Mouse (Mus musculus) brown adipose tissue, adult 24 weeks (tissue): Measurements from ENCODE around the gene Krtap31-2. TPM values are rescaled to one million over a fixed set of nuclear protein-coding genes. Genes with fewer than 3 reads are reported as not detected.

Experiments
- H3K27ac ChIP-seq: fragments of 200-500 bp; replicated peaks from 2 replicates; pipeline ENCODE4 v1.5.1; 2012; ENCODE audit warnings: low read depth, mild to moderate bottlenecking, low read length
- H3K4me1 ChIP-seq: fragments of 200-500 bp; 2 replicates; pipeline ENCODE4 v1.6.1; 2012; ENCODE audit warnings: low read length, mixed read lengths; ENCODE audit not compliant: control insufficient read depth, insufficient read depth, insufficient read length
- H3K4me3 ChIP-seq: fragments of 200-500 bp; 2 replicates; pipeline ENCODE4 v1.5.1; 2012; ENCODE audit warnings: low read depth, mild to moderate bottlenecking, low read length, moderate library complexity; ENCODE audit not compliant: insufficient read depth
- polyA plus RNA-seq: library from polyadenylated mRNA; stranded (reverse); fragments of >200 nt; gene quantifications from 2 replicates; pipeline ENCODE4 v1.2.4, GENCODE M21; 2012; ENCODE audit not compliant: missing spikeins, insufficient read depth, insufficient read length

Krtap31-2 gene
- not detected in 2 replicates for polyA plus RNA-seq

DNA sequence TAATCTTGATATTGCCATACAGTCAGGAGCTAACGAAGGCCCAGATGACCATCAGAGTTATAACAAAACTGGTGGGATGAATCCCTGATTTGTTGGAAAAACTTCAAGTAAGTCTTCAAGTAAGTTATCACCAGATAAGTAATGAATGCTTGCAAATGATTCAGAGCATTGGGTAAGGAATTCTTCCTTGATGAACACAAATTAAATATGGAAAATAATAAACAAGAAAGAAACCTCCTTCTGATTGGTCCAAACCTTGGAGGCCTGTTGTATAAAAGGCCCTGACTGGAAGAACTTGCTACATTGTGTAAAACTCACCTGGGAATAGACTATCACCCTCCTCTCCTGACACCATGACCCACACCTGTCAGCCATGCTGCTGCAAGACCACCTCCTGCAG lies at the start of gene Krtap31-2:
Krtap31-2 (plus strand) TSS at position 301 of the 400 bp plus-strand sequence.
- no peak within 1 kb of the TSS for H3K4me3 ChIP-seq
- no peak within 1 kb of the TSS for H3K27ac ChIP-seq
- no peaks in the 10 kb centered on the region for H3K4me1 ChIP-seq

- Histone ChIP-seq H3K4me1 (no peaks in the 10 kb centered on the region), H3K4me3 (no peak within 1 kb of the TSS), H3K27ac (no peak within 1 kb of the TSS)
These were observed 28.5 kb upstream of the Krtap31-2 start, which contains the start of gene Krtap31-1 for GRCm38 (mm10) chr11:99907620-99908019. TSS of gene Krtap31-1 (plus strand) at chr11:99907920.

- Histone ChIP-seq H3K4me3 (no peak within 1 kb of the TSS), H3K27ac (no peak within 1 kb of the TSS), H3K4me1 (no peaks in the 10 kb centered on the region)
These were observed 21.6 kb upstream of the Krtap31-2 start, which contains the start of gene Gm11565 for GRCm38 (mm10) chr11:99914451-99914850. TSS of gene Gm11565 (plus strand) at chr11:99914751.

DNA sequence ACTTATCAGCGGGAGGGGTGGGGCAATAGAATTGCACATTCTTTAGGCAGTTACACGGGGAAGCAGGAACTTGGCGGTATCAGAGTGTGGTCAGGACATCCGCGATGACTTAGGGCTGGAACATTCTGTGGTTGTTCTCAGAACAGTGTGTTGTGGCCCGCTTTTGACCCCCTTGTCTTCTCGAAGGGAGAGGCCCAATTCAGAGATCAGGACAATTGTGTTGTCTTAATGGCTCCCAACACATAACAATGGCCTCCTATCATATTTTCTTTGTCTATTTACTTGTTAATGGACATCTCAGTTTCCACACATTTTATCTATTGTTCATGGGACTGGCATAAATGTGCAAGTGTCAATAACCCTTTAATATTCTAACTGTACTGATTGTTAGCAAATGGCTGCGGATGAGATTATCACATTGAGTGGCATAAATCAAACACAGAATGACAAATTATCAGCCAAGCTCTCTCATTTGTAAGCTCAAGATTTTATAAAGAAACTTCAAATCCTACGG lies 1.7 kb downstream of the Krtap31-2 start:
- Histone ChIP-seq H3K27ac (no peak overlapping the region), H3K4me3 (no peak overlapping the region), H3K4me1 (no peaks in the 10 kb centered on the region)

DNA sequence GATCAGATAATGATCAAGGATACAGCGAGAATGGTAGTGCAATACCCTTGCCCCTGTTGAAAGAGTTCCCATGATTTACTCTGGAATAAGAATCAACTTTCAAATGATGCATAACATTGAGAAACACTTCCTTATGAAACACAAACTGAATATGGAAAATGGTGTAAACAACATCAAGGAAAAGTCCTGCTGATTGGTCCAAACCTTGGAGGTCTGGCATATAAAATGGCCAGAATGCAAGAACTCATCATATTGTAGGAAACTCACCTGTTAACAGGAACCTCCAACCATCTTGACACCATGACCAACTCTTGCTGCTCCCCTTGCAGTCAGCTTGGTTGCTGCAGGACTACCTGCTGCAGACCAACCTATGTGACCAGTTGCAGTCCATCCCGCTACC lies 12.1 kb downstream of the Krtap31-2 start, which contains the start of gene Krtap9-5:
Krtap9-5 (plus strand) TSS at position 301 of the 400 bp plus-strand sequence.
- Histone ChIP-seq H3K27ac (no peak within 1 kb of the TSS), H3K4me1 (no peaks in the 10 kb centered on the region), H3K4me3 (no peak within 1 kb of the TSS)

DNA sequence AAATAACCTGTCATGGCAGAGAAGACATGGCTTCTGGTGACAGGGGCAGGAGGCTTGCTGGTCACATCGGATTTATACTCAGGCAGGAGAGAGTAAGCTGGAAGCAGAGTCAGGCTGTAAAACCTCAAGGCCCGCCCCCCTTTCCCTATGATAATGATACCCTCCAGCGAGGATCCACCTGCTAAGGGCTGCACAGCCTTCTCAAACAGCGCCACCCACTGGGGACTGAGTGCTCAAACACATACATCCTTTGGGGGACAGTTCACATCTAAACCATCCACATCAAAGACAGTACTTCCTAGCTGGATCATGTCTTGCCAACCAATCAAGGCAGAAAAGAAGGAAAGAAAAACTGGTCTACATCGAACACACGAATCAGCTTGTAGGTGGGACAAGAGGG lies 28.1 kb downstream of the Krtap31-2 start:
- Histone ChIP-seq H3K4me1 (no peaks in the 10 kb centered on the region), H3K27ac (no peak overlapping the region), H3K4me3 (no peak overlapping the region)

GRCm38 (mm10) chr11:99965961-99966360 lies 29.9 kb downstream of the Krtap31-2 start:
- Histone ChIP-seq H3K4me3 (no peak overlapping the region), H3K27ac (no peak overlapping the region), H3K4me1 (no peaks in the 10 kb centered on the region)

GRCm38 (mm10) chr11:99978953-99979352 lies 42.9 kb downstream of the Krtap31-2 start, which contains the start of gene Krtap29-1:
TSS of gene Krtap29-1 (minus strand) at chr11:99979053.
- Histone ChIP-seq H3K27ac (no peak within 1 kb of the TSS), H3K4me3 (no peak within 1 kb of the TSS), H3K4me1 (no peaks in the 10 kb centered on the region)

DNA sequence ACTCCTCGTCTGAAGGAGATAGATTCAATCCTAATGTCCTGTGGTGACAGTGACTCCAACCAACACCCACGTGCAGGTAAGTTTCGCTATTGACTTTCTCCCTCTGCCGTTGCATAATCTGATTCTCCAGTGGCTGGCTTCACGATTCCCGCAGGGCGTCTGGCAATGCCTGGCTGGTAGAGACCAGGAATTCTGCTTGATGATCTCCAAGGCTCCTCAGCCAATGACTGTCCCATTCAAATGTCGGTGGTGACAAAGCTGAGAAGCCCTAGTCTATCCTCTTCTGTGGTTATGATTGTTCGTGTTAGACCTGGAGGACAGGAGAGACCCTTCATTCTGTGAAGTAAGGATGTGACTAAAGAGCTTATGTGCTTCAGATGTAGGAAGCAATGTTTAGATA lies 46.6 kb downstream of the Krtap31-2 start:
- Histone ChIP-seq H3K4me3 (no peak overlapping the region), H3K27ac (no peak overlapping the region), H3K4me1 (no peaks in the 10 kb centered on the region)

- Histone ChIP-seq H3K27ac (no peak overlapping the region), H3K4me1 (no peaks in the 10 kb centered on the region), H3K4me3 (no peak overlapping the region)
These were observed 47.4 kb downstream of the Krtap31-2 start for GRCm38 (mm10) chr11:99983442-99983841.

DNA sequence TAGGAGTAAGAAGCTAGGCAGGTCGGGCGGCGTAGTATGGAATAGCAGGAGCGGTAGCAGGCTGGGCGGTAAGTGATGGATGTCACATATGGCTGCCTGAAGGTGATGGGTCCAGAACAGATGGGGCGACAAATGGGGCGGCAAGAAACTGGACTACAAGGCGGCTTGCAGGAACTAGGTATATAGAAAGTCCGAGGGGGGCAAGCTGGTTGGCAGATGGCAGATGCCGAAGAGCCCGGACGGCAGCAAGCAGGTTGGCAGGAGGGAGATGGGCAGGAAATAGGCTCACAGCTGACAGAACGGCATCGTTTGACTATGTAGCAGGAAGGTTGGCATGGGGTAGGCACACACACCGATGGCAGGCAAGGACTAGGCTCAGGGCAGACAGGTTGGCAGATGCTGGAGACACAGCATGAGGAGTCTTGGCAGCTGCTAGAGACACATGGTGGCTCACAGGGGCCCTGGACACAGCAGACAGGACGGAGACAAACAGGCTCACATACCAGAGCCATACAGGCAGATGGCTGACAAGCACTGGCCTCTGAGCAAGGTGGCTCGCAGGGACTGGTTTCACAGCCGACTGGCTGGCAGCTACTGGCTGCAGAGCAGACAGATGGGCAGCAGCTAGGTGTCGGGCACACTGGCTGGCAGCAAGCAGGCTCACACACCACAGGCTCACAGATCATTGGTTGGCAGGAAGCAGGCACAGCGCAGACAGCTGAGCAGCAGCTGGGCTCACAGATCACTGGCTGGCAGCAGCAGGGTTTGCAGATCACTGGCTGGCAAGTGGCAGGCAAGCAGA lies 49.4 kb downstream of the Krtap31-2 start:
- Histone ChIP-seq H3K4me1 (no peaks in the 10 kb centered on the region), H3K4me3 (no peak overlapping the region), H3K27ac (no peak overlapping the region)

DNA sequence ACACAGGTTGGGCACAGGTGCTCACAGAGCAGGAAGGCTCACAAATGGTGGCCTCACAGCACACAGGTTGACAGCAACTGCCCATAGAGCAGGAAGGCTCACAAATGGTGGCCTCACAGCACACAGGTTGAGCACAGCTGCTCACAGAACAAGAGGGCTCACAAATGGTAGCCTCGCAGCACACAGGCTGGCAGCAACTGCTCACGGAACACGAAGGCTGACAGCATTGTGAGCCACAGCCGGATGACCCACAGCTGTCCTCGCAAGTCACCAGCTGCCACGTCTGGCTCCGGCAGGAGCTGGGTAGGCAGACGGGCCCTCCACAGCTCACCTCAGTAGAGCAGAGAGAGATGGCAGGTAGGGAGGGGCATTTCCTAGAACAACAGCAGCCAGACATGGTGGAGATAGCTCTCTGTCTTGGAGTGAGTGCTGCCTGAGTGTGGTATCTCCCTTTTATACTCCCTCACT lies 50.1 kb downstream of the Krtap31-2 start, which contains the start of gene Krtap16-1:
Krtap16-1 (minus strand) TSS at position 418 of the 468 bp plus-strand sequence.
- Histone ChIP-seq H3K4me3 (no peak within 1 kb of the TSS), H3K27ac (no peak within 1 kb of the TSS)

More for the DNA sequence above, 50.1 kb downstream of the Krtap31-2 start, which contains the start of gene Krtap16-1:
- H3K4me1 ChIP-seq, result no peaks in the 10 kb centered on the region

Other genes with a start within 250 kb of the Krtap31-2 start
- not detected in 2 replicates for gene Gm14190, start 245.6 kb upstream of the Krtap31-2 start, polyA plus RNA-seq
- not detected in 2 replicates for gene Gm14180, start 202.0 kb upstream of the Krtap31-2 start, polyA plus RNA-seq
- gene Gm11595, start 163.4 kb upstream of the Krtap31-2 start, polyA plus RNA-seq, result not detected in 2 replicates
- not detected in 2 replicates for gene Krtap4-8, start 155.6 kb upstream of the Krtap31-2 start, polyA plus RNA-seq
- not detected in 2 replicates for gene Krtap4-9, start 151.1 kb upstream of the Krtap31-2 start, polyA plus RNA-seq
- gene Gm11596, start 142.8 kb upstream of the Krtap31-2 start, polyA plus RNA-seq, result not detected in 2 replicates
- not detected in 2 replicates for gene Gm11569, start 137.4 kb upstream of the Krtap31-2 start, polyA plus RNA-seq
- gene Gm11554, start 131.8 kb upstream of the Krtap31-2 start, polyA plus RNA-seq, result not detected in 2 replicates
- gene Krtap4-13, start 126.4 kb upstream of the Krtap31-2 start, polyA plus RNA-seq, result not detected in 2 replicates
- gene Gm11564, start 120.6 kb upstream of the Krtap31-2 start, polyA plus RNA-seq, result not detected in 2 replicates
- not detected in 2 replicates for gene 2300003K06Rik, start 98.2 kb upstream of the Krtap31-2 start, polyA plus RNA-seq
- gene Krtap4-16, start 84.7 kb upstream of the Krtap31-2 start, polyA plus RNA-seq, result not detected in 2 replicates
- gene Gm11568, start 78.4 kb upstream of the Krtap31-2 start, polyA plus RNA-seq, result not detected in 2 replicates
- gene Gm11559, start 71.8 kb upstream of the Krtap31-2 start, polyA plus RNA-seq, result not detected in 2 replicates
- gene Krtap9-1, start 62.9 kb upstream of the Krtap31-2 start, polyA plus RNA-seq, result not detected in 2 replicates
- gene Gm11567, start 57.1 kb upstream of the Krtap31-2 start, polyA plus RNA-seq, result not detected in 2 replicates
- gene Krtap31-1, start 28.4 kb upstream of the Krtap31-2 start, polyA plus RNA-seq, result not detected in 2 replicates
- gene Gm11565, start 21.5 kb upstream of the Krtap31-2 start, polyA plus RNA-seq, result not detected in 2 replicates
- gene Krtap9-5, start 12.2 kb downstream of the Krtap31-2 start, polyA plus RNA-seq, result not detected in 2 replicates
- gene Krtap29-1, start 42.8 kb downstream of the Krtap31-2 start, polyA plus RNA-seq, result not detected in 2 replicates
- not detected in 2 replicates for gene Krtap16-1, start 50.3 kb downstream of the Krtap31-2 start, polyA plus RNA-seq
- gene Krtap17-1, start 57.7 kb downstream of the Krtap31-2 start, polyA plus RNA-seq, result not detected in 2 replicates
- not detected in 2 replicates for gene Krt33a, start 79.9 kb downstream of the Krtap31-2 start, polyA plus RNA-seq
- not detected in 2 replicates for gene Krt33b, start 93.6 kb downstream of the Krtap31-2 start, polyA plus RNA-seq
- not detected in 2 replicates for gene Krt34, start 105.3 kb downstream of the Krtap31-2 start, polyA plus RNA-seq
- gene Krt31, start 114.3 kb downstream of the Krtap31-2 start, polyA plus RNA-seq, result not detected in 2 replicates
- not detected in 2 replicates for gene Krt32, start 151.9 kb downstream of the Krtap31-2 start, polyA plus RNA-seq
- gene Krt35, start 159.9 kb downstream of the Krtap31-2 start, polyA plus RNA-seq, result not detected in 2 replicates
- gene Krt36, start 169.3 kb downstream of the Krtap31-2 start, polyA plus RNA-seq, result 1.4 TPM in 2 replicates
- not detected in 2 replicates for gene Krt13, start 185.3 kb downstream of the Krtap31-2 start, polyA plus RNA-seq
- 0.67 and 2.4 TPM in 2 replicates for gene Krt15, start 199.6 kb downstream of the Krtap31-2 start, polyA plus RNA-seq
- gene Krt19, start 212.4 kb downstream of the Krtap31-2 start, polyA plus RNA-seq, result 0.87 TPM in 1 of 2 replicates, not detected in the other